Mouse (Mus musculus): ENCODE results near the gene Artn. TPM values are rescaled to one million over a fixed set of nuclear protein-coding genes. Genes with fewer than 3 reads are reported as not detected.

Gene Artn
- 0.38 and 0.40 TPM in 2 replicates for polyA plus RNA-seq (2012; rRNA removed)

DNA sequence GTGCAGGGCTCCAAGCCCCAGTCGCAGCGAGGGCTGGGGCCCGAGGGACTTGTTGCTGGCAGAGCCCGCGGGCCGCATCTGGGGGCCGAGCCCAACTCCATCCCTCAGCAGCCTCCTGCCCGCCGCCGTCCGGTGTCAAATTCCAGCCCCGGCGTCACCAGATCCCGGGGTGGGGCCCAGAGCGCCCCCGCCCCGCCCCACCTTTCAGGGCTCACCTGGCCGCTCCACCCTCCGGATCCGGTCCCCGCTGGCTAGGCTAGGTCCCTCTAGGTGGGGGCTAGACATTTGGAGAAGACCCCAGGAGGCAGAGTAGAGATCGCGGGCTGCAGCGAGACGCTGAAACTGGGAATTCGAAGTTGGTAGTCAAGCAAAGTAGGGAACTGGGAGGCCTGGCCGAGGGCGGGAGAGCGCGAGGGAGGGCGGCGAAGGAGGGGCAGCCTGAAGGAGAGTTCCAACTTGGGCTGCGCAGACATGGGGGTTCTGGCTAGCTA, at the start of gene Artn:
Artn (minus strand) TSS at position 373 of the 491 bp plus-strand sequence.
- no peak for TF ChIP-seq CTCF (IDR thresholded peaks at IDR 0.05; ENCODE audit: borderline replicate concordance, insufficient read depth, low read depth, low read length)
- TF ChIP-seq POLR2A (IDR thresholded peaks at IDR 0.05; ENCODE audit: borderline replicate concordance, insufficient read depth, low read length) = no peak
- DNase-seq = peak in 1 of 2 experiments; percentile 32
- Histone ChIP-seq H3K27ac (ENCODE audit: insufficient read depth, low read length) (no peak within 1 kb of the TSS), H3K4me1 (ENCODE audit: control insufficient read depth, insufficient read depth, low read length) (peaks cover 6% of the 10 kb centered on the region; the same call in 1 of the 2 replicates), H3K4me3 (replicated peaks; ENCODE audit: insufficient read depth, low read depth, low read length) (no peak within 1 kb of the TSS), H3K27me3 (ENCODE audit: control insufficient read depth, insufficient read depth, low read length) (no peaks in the 10 kb centered on the region; the same call in 1 of the 2 replicates)
- 1% methylated on average over 33 of the region's 33 CpGs for WGBS

DNA sequence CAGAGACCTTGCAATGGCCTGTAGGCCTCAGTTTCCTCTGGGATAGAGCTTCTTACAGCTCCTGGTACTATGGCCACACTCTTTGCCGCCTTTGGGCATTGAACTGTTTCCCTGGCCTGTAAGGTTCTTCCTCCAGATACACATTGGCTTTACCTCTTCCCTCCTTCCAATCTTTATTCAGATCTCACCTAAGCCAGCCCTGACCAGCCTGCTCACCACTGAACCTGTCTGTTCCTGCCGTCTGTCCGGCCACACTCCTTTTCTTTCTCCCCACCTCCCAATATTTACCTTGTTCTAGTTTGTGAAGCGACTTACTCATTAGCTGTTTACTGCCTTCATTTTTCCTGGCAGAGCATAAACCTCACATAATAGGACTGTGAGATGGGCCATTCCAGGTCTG, 49.6 kb upstream of the Artn start:
- no peak for DNase-seq
- no peak for TF ChIP-seq CTCF (IDR thresholded peaks at IDR 0.05; ENCODE audit: borderline replicate concordance, insufficient read depth, low read depth, low read length)
- no peak for TF ChIP-seq POLR2A (IDR thresholded peaks at IDR 0.05; ENCODE audit: borderline replicate concordance, insufficient read depth, low read length)
- no peaks in the 10 kb centered on the region for H3K27me3 ChIP-seq (ENCODE audit: control insufficient read depth, insufficient read depth, low read length)
- peaks cover 11% of the 10 kb centered on the region for H3K4me1 ChIP-seq (ENCODE audit: control insufficient read depth, insufficient read depth, low read length)
- no peak overlapping the region for H3K27ac ChIP-seq (ENCODE audit: insufficient read depth, low read length)
- no peak overlapping the region for H3K4me3 ChIP-seq (replicated peaks; ENCODE audit: insufficient read depth, low read depth, low read length)
- WGBS = 95% methylated on average over 4 of the region's 4 CpGs

DNA sequence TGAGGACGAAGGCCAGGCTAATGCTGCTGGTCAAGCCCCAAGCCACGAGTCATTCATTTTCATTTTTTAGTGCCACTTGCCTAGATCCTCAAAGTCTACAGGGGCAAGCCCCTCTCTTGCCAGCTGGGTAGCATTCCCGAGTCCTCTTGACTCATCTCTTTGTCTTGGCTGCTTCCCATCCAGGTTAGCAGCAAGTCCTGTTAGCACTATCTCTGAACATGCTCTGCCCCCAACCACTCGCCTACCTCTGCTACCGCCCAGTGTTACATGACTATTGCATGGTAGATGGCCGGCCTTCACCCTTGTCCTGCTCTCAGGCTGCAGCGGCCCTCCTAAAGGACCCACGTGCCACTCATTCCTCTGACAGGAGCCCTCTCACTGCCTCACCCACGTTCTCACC, 48.7 kb upstream of the Artn start:
- no peak for TF ChIP-seq CTCF (IDR thresholded peaks at IDR 0.05; ENCODE audit: borderline replicate concordance, insufficient read depth, low read depth, low read length)
- TF ChIP-seq POLR2A (IDR thresholded peaks at IDR 0.05; ENCODE audit: borderline replicate concordance, insufficient read depth, low read length) = no peak
- Histone ChIP-seq H3K27me3 (ENCODE audit: control insufficient read depth, insufficient read depth, low read length) (no peaks in the 10 kb centered on the region), H3K4me1 (ENCODE audit: control insufficient read depth, insufficient read depth, low read length) (peaks cover 9% of the 10 kb centered on the region), H3K27ac (ENCODE audit: insufficient read depth, low read length) (no peak overlapping the region), H3K4me3 (replicated peaks; ENCODE audit: insufficient read depth, low read depth, low read length) (no peak overlapping the region)
- DNase-seq = no peak
- 81% methylated on average over 9 of the region's 9 CpGs for WGBS

DNA sequence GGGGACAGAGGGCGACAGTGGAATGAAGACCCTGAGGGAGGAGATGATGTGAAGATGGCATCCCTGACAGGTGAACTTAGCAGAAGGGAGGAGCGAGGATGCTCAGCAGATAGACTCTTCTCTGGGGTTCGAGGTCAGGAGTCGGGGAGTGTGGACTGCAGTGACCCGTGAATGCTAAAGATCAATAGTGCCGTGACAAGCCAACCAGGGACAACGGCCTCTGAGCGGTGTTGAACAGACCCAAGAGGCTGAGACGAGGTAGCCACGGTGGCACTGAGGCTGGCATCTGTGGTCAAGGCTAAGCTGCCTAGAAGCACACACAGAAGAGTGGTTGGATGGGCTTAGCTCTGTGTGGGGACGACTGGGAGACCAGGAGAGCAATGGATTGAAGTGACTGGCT, 48.3 kb upstream of the Artn start:
- Histone ChIP-seq H3K27ac (ENCODE audit: insufficient read depth, low read length) (no peak overlapping the region), H3K4me1 (ENCODE audit: control insufficient read depth, insufficient read depth, low read length) (peaks cover 6% of the 10 kb centered on the region), H3K4me3 (replicated peaks; ENCODE audit: insufficient read depth, low read depth, low read length) (no peak overlapping the region), H3K27me3 (ENCODE audit: control insufficient read depth, insufficient read depth, low read length) (no peaks in the 10 kb centered on the region)
- no peak for DNase-seq
- WGBS = 92% methylated on average over 11 of the region's 11 CpGs
- no peak for TF ChIP-seq CTCF (IDR thresholded peaks at IDR 0.05; ENCODE audit: borderline replicate concordance, insufficient read depth, low read depth, low read length)
- TF ChIP-seq POLR2A (IDR thresholded peaks at IDR 0.05; ENCODE audit: borderline replicate concordance, insufficient read depth, low read length) = no peak

DNA sequence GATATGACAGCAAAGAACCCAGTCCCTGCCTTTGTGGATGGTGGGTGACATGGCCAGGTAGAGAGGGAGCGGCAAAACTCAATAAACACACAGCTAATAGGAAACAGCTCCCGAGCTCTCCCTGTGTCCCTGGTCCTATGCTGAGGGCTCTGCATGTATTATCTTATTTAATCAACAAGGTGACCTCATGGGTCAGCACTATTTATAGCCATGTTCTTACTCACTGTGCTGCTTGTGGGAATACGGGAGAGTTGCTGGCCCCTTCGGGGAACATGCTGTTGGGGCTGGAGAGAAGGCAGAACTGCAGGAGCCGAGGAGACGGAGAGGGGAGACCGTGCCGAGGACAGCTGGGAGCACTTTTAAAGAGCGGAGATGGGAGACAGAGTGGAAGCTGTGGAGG, 47.8 kb upstream of the Artn start:
- no peaks in the 10 kb centered on the region for H3K27me3 ChIP-seq (ENCODE audit: control insufficient read depth, insufficient read depth, low read length)
- peaks cover 3% of the 10 kb centered on the region; the same call in 1 of the 2 replicates for H3K4me1 ChIP-seq (ENCODE audit: control insufficient read depth, insufficient read depth, low read length)
- 85% methylated on average over 9 of the region's 9 CpGs for WGBS
- TF ChIP-seq CTCF (IDR thresholded peaks at IDR 0.05; ENCODE audit: borderline replicate concordance, insufficient read depth, low read depth, low read length) (no peak), POLR2A (IDR thresholded peaks at IDR 0.05; ENCODE audit: borderline replicate concordance, insufficient read depth, low read length) (no peak)
- H3K27ac ChIP-seq (ENCODE audit: insufficient read depth, low read length) = no peak overlapping the region
- H3K4me3 ChIP-seq (replicated peaks; ENCODE audit: insufficient read depth, low read depth, low read length) = no peak overlapping the region
- no peak for DNase-seq

DNA sequence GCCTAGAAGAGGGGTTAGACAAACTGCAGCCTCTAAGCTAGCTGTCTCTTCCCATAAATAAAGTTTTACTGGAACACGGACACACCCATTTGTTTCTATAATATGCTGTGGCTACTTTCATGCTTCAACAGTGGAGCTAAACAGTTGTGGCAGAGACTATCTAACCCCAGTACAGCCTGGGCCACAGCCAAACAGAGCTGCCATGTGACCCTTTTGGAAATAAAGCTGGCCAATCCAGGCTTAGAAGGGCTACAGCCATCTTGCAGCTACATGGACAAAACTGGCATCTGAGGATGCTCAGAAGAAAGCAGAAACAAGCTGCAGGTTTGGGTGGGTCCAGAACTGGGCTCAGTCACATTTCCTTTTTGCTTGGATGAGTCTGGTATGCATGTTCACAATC, 46.3 kb upstream of the Artn start:
- WGBS = 85% methylated on average over 1 of the region's 1 CpGs
- DNase-seq = no peak
- peaks cover 3% of the 10 kb centered on the region; the same call in 1 of the 2 replicates for H3K4me1 ChIP-seq (ENCODE audit: control insufficient read depth, insufficient read depth, low read length)
- H3K27ac ChIP-seq (ENCODE audit: insufficient read depth, low read length) = no peak overlapping the region
- H3K27me3 ChIP-seq (ENCODE audit: control insufficient read depth, insufficient read depth, low read length) = no peaks in the 10 kb centered on the region
- no peak overlapping the region for H3K4me3 ChIP-seq (replicated peaks; ENCODE audit: insufficient read depth, low read depth, low read length)
- TF ChIP-seq CTCF (IDR thresholded peaks at IDR 0.05; ENCODE audit: borderline replicate concordance, insufficient read depth, low read depth, low read length) = no peak
- no peak for TF ChIP-seq POLR2A (IDR thresholded peaks at IDR 0.05; ENCODE audit: borderline replicate concordance, insufficient read depth, low read length)

DNA sequence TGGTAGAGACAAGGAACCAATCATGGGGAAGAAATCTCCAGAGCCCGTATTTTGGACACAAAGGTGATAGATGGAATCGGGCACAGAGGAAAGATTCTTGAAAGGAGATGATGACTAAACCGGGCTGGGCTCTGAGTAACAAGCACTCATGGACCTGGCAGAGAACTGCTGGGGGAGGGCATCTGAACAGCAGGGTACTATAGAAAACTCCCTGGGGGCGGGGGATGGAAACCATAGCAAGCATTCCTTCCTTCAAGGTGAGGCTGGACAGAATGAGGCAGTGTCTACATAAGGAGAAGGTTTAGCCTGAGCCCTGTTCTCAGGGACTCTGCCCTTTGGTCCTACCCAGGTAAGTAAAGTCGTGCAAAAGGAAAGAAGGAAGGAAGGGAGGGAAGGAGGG, 45.2 kb upstream of the Artn start:
- no peak for TF ChIP-seq CTCF (IDR thresholded peaks at IDR 0.05; ENCODE audit: borderline replicate concordance, insufficient read depth, low read depth, low read length)
- no peak for TF ChIP-seq POLR2A (IDR thresholded peaks at IDR 0.05; ENCODE audit: borderline replicate concordance, insufficient read depth, low read length)
- no peaks in the 10 kb centered on the region for H3K27me3 ChIP-seq (ENCODE audit: control insufficient read depth, insufficient read depth, low read length)
- H3K4me1 ChIP-seq (ENCODE audit: control insufficient read depth, insufficient read depth, low read length) = peaks cover 3% of the 10 kb centered on the region; the same call in 1 of the 2 replicates
- 71% methylated on average over 5 of the region's 5 CpGs for WGBS
- no peak overlapping the region for H3K27ac ChIP-seq (ENCODE audit: insufficient read depth, low read length)
- H3K4me3 ChIP-seq (replicated peaks; ENCODE audit: insufficient read depth, low read depth, low read length) = no peak overlapping the region
- no peak for DNase-seq

DNA sequence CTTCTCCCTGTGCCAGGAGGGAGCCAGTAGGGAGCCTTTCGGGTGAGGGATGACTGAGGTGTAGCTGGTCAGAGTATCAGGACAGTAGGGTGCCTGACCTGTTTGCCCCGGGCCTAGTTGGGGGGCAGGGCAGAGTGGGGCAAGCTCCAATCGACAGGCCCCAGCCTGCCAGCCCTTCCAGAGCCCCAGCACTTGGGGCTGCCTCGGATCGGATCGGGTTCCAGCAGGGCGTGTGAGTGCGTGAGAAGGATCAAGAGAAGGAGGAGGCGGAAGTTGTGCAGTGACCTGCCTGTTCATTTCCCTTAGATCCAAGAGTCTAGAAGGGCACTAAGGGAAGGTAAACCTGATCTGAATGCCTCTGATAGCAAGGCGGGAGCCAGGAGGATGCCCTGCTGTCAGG, 43.4 kb upstream of the Artn start:
- DNase-seq = no peak
- no peak overlapping the region for H3K27ac ChIP-seq (ENCODE audit: insufficient read depth, low read length)
- peaks cover 3% of the 10 kb centered on the region; the same call in 1 of the 2 replicates for H3K4me1 ChIP-seq (ENCODE audit: control insufficient read depth, insufficient read depth, low read length)
- H3K27me3 ChIP-seq (ENCODE audit: control insufficient read depth, insufficient read depth, low read length) = no peaks in the 10 kb centered on the region
- WGBS = 70% methylated on average over 10 of the region's 10 CpGs
- no peak overlapping the region for H3K4me3 ChIP-seq (replicated peaks; ENCODE audit: insufficient read depth, low read depth, low read length)
- TF ChIP-seq CTCF (IDR thresholded peaks at IDR 0.05; ENCODE audit: borderline replicate concordance, insufficient read depth, low read depth, low read length) (no peak), POLR2A (IDR thresholded peaks at IDR 0.05; ENCODE audit: borderline replicate concordance, insufficient read depth, low read length) (no peak)
